Mouse (Mus musculus) liver, postnatal 0 days (tissue): ENCODE measurements around the gene Mapk11.

Experiments used
- CTCF ChIP-seq: sonication (generic); IDR thresholded peaks from 2 replicates; pipeline ENCODE4 v1.5.1; 2016; ENCODE audit warnings: antibody characterized with exemption, low read depth
- EP300 ChIP-seq: IDR thresholded peaks from 2 replicates; pipeline ENCODE4 v1.6.1; 2016; ENCODE audit warnings: antibody characterized with exemption, low read depth, mild to moderate bottlenecking

- TF ChIP-seq CTCF: no peak
- no peak for TF ChIP-seq EP300
Measured at GRCm38 (mm10) chr15:89169431-89169830, 20.0 kb upstream of the Mapk11 start.
